Mouse (Mus musculus): ENCODE measurements around the gene Elmod2.

DNA sequence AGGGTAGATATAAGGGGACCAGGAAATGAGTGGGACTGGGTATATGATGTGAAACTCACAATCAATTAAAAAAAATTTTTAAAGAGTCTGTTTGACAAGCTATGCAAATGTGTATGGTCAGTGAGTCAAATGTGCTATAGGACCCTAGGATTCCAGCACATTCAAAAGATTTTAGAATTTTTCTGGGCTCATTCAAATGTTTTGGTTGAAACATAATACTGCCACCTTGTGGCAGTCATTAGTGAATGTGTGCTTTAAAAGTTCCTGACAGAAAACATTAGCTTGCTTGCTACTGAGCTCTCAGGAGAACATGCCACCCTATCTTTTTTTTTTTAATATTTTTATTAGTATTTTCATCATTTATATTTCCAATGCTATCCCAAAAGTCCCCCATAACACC, 10.4 kb upstream of the Elmod2 start:
- TF ChIP-seq POLR2A (IDR thresholded peaks at IDR 0.05; ENCODE audit: insufficient read depth, low read length) (no peak), CTCF (IDR thresholded peaks at IDR 0.05; ENCODE audit: low read depth, low read length) (peak; percentile 14)
